Mouse (Mus musculus) forebrain, embryonic 12.5 days (tissue): ENCODE data around the gene Trpv1. TPM values are rescaled to one million over a fixed set of nuclear protein-coding genes. Genes with fewer than 3 reads are reported as not detected.

Experiments used
- ATAC-seq: fragments of 200-750 bp; cut with Nextera tagmentation; 2 replicates; pipeline ENCODE4 v1.8.0; 2017; ENCODE audit warnings: moderate TSS enrichment; ENCODE audit not compliant: low FRiP score
- H3K27ac ChIP-seq: fragments of 300-500 bp; sonication (generic); 2 replicates; pipeline ENCODE4 v1.5.1; 2016; ENCODE audit warnings: mild to moderate bottlenecking
- H3K27me3 ChIP-seq: fragments of 300-500 bp; sonication (generic); 2 replicates; pipeline ENCODE4 v1.6.1; 2016; ENCODE audit warnings: mild to moderate bottlenecking
- H3K36me3 ChIP-seq: fragments of 300-500 bp; sonication (generic); replicated peaks from 2 replicates; pipeline ENCODE4 v1.6.1; 2016; ENCODE audit warnings: mild to moderate bottlenecking
- H3K4me1 ChIP-seq: fragments of 300-500 bp; sonication (generic); 2 replicates; pipeline ENCODE4 v1.6.1; 2016
- H3K4me2 ChIP-seq: fragments of 300-500 bp; sonication (generic); 2 replicates; pipeline ENCODE4 v1.6.1; 2016; ENCODE audit warnings: mild to moderate bottlenecking, moderate library complexity
- H3K4me3 ChIP-seq: fragments of 300-500 bp; sonication (generic); replicated peaks from 2 replicates; pipeline ENCODE4 v1.5.1; 2016; ENCODE audit warnings: mild to moderate bottlenecking
- H3K9ac ChIP-seq: fragments of 300-500 bp; sonication (generic); 2 replicates; pipeline ENCODE4 v1.6.1; 2016; ENCODE audit warnings: mild to moderate bottlenecking
- H3K9me3 ChIP-seq: fragments of 300-500 bp; sonication (generic); 2 replicates; pipeline ENCODE4 v1.6.1; 2016
- WGBS: fragments of 180-500 bp; shearing (Covaris S2); methylation state at CpG from one replicate; pipeline ENCODE4 v1.1.7; 2016; 5-methylcytosine and 5-hydroxymethylcytosine counted together
- polyA plus RNA-seq: library from polyadenylated mRNA; unstranded; fragments of >200 nt; fragmentation: Nextera tagmentation; extraction: Ambion mirVana; gene quantifications from 2 replicates; pipeline ENCODE4 v1.2.1, GENCODE M21; 2016

Gene Trpv1
- not detected in 2 replicates for polyA plus RNA-seq

GRCm38 (mm10) chr11:73233992-73234391, at the start of gene Trpv1:
Trpv1 (plus strand) TSS chr11:73234292.
- no peaks in the 10 kb centered on the region for H3K36me3 ChIP-seq
- H3K27ac ChIP-seq = no peak within 1 kb of the TSS
- H3K9me3 ChIP-seq = peaks cover 1% of the 10 kb centered on the region; the same call in 1 of the 2 replicates
- no peak within 1 kb of the TSS for H3K9ac ChIP-seq
- ATAC-seq = no peak
- H3K4me1 ChIP-seq = no peaks in the 10 kb centered on the region
- H3K4me2 ChIP-seq = no peak within 1 kb of the TSS
- 84% methylated on average over 5 of the region's 5 CpGs for WGBS
- no peak within 1 kb of the TSS for H3K4me3 ChIP-seq
- no peaks in the 10 kb centered on the region for H3K27me3 ChIP-seq

DNA sequence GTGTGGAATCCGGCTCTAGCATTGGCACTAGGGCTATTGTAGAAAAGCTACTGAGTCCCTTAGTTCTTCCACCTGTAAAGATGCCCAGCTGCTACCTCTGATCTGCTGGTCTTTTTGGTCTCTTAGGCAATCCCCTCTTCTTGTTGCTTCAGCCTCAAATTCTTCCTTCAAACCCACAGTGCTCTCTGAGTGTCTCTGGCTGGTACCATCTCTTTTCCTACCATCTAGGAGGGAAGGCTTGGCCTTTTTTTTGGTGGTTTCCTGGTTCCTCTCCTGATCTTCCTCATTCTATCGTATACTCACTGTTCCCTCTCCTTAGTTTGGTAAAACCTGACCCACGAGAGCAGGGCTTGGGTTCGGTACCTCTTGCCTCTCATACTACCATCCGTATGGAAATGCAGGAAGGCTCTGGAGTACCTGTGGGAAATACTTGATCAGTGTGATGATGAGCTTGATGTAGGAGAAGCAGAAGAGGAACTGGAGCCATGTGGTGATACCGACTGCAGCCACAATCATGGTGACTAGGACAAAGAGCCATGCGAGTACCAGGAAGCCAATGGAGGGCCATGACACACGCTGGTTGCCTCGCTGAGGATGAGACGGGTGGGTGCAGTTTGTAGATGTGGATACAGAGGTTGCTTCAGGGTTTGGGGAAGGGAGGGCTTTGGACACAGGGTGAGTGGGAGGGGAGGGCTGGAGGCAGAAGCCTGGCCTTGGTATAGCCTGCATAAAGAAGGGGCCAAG, 48.0 kb upstream of the Trpv1 start:
- no peak overlapping the region for H3K4me2 ChIP-seq
- WGBS = 94% methylated on average over 10 of the region's 10 CpGs
- no peaks in the 10 kb centered on the region for H3K4me1 ChIP-seq
- no peak overlapping the region for H3K9ac ChIP-seq
- H3K36me3 ChIP-seq = peaks cover 66% of the 10 kb centered on the region
- no peaks in the 10 kb centered on the region for H3K9me3 ChIP-seq
- H3K27me3 ChIP-seq = no peaks in the 10 kb centered on the region
- H3K27ac ChIP-seq = no peak overlapping the region
- no peak overlapping the region for H3K4me3 ChIP-seq
- ATAC-seq = no peak

DNA sequence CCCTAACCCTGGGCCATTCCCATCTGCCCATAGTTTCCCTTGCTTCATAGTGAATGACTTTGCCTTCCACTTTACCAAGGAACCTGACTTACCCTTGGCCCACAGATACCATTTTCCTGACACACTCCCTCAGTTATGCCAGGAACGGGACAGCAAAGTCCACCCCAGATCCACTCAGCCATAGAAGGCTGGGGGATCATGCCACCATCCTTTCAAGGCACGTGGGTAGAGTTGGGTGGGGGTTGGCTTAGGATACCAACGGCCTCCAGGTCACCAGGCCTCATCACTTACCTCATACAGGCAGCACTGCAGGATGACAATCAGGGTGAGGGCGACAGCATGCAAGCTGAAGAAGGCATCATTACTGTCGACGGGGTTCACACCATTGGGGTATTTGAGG, 46.9 kb upstream of the Trpv1 start:
- Histone ChIP-seq H3K36me3 (peaks cover 72% of the 10 kb centered on the region), H3K4me2 (no peak overlapping the region), H3K4me1 (no peaks in the 10 kb centered on the region), H3K27ac (no peak overlapping the region), H3K4me3 (no peak overlapping the region), H3K9ac (no peak overlapping the region), H3K9me3 (no peaks in the 10 kb centered on the region), H3K27me3 (no peaks in the 10 kb centered on the region)
- WGBS = 91% methylated on average over 6 of the region's 6 CpGs
- ATAC-seq = no peak

DNA sequence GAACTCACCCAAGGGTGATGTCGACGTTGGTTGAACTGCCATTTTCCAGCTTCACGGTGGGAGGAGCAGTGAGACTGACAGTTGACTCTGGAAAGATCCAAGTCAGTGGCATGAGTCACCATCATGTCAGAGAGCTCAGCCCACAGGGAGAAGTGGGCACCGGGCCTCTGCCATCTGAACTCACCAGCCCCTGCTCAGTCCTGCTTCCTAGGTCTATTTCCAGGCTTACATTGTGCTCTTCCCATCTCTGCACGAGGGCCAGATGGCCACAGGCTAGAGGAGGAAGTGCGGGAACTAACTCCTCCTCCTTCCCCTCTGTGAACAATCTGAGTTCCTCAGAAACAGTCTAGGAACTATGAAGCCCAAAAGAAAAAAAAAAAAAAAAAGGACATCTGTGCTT, 41.0 kb upstream of the Trpv1 start:
- H3K9me3 ChIP-seq = no peaks in the 10 kb centered on the region
- H3K36me3 ChIP-seq = peaks cover 37% of the 10 kb centered on the region
- ATAC-seq = no peak

DNA sequence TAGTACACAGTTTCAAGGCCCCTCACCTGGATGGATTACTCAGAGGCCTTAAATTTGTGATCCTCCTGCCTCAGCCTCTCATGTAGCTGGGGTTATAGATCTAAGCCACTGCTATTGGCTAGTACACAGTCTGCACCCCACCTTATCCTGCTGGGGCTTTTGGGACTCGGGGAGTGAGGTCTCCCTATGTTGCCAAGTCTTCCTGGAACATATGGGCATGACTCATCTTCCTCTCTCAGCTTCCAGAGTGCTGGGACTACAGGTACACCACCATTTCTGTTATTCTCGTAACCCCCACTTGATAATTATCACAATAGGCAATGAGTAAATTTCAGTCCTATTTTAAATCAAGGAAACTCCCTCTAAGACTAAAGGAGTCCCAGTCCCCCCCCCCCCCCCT, 39.6 kb upstream of the Trpv1 start:
- H3K9me3 ChIP-seq = no peaks in the 10 kb centered on the region

More for the DNA sequence above, 41.0 kb upstream of the Trpv1 start:
- H3K4me1 ChIP-seq = peaks cover 8% of the 10 kb centered on the region
- no peak overlapping the region for H3K4me3 ChIP-seq
- H3K4me2 ChIP-seq = no peak overlapping the region
- H3K9ac ChIP-seq = no peak overlapping the region
- no peak overlapping the region for H3K27ac ChIP-seq
- H3K27me3 ChIP-seq = no peaks in the 10 kb centered on the region
- WGBS = 81% methylated on average over 6 of the region's 6 CpGs

DNA sequence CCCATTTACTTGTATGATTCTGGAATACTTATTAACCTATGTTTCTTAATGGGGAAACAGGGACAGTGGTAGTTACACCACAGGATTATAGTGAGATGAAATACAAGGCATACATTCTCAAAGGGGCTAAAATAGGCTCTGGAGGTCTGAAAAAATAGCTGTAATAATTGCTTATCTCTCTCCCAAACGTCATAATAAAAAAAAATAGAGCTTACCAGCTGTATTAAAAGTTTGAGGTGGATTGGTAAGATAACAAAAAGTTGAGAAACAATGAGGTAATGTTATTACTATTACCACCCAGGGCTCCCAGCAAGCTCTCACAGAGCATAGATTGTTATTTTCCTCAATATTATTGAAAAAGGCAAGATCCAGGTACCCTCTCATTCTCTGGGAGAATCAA, 35.9 kb upstream of the Trpv1 start:
- 7% methylated on average over 1 of the region's 1 CpGs for WGBS
- Histone ChIP-seq H3K27me3 (peaks cover 10% of the 10 kb centered on the region; the same call in 1 of the 2 replicates), H3K4me1 (peaks cover 16% of the 10 kb centered on the region), H3K9ac (peak overlapping the region; percentile 78; the same call in 1 of the 2 replicates), H3K9me3 (no peaks in the 10 kb centered on the region), H3K4me2 (peak overlapping the region; percentile 95), H3K36me3 (no peaks in the 10 kb centered on the region), H3K4me3 (peak overlapping the region; percentile 61), H3K27ac (no peak overlapping the region)
- no peak for ATAC-seq

More for the DNA sequence above, 39.6 kb upstream of the Trpv1 start:
- no peak overlapping the region for H3K4me3 ChIP-seq
- no peak overlapping the region for H3K4me2 ChIP-seq
- no peak for ATAC-seq
- no peak overlapping the region for H3K27ac ChIP-seq
- H3K9ac ChIP-seq = no peak overlapping the region
- peaks cover 11% of the 10 kb centered on the region for H3K4me1 ChIP-seq
- H3K27me3 ChIP-seq = no peaks in the 10 kb centered on the region
- H3K36me3 ChIP-seq = peaks cover 26% of the 10 kb centered on the region
- WGBS = 83% methylated on average over 2 of the region's 2 CpGs

DNA sequence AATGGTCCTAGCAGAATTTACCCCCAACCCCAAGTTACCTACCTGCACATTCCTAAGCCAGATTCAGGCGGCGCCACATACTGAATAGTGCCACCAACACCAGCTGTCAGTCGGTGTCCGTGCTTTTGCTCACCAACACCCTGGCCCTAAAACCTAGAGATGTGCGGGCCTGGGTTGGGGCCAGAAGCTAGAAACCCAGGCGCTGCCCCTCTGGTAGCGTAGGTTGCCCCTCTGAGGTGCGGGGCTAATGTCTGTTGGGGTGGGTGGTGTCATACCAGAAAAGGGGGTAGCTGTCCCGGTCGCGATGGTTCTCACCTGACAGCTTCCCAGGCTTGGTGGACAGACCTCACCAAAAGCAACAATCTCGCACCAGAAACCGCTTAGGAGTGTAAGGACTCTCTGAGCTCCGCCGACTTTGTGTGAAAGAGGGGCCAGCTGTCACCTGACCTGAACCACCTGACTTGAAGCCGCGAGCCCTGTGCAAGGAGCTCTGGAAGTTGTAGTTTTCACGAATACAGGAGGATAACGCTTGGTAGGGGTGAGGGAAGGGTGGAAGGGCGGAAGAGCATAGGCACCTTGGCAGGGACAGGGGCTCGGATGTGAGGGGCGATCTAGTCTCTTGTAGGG, 35.4 kb upstream of the Trpv1 start, which contains the start of gene Ctns:
TSS of gene Ctns (minus strand) at position 440 of the 627 bp plus-strand sequence.
- peak; percentile 94 for ATAC-seq
- Histone ChIP-seq H3K9me3 (no peaks in the 10 kb centered on the region), H3K27ac (0 out of 2 replicates have a peak within 1 kb of the TSS, but pooled peaks have one; percentile 19), H3K4me2 (peak within 1 kb of the TSS; percentile 95), H3K4me3 (peak within 1 kb of the TSS; percentile 61), H3K27me3 (peaks cover 10% of the 10 kb centered on the region; the same call in 1 of the 2 replicates), H3K4me1 (peaks cover 16% of the 10 kb centered on the region), H3K9ac (peak within 1 kb of the TSS; percentile 78), H3K36me3 (no peaks in the 10 kb centered on the region)
- WGBS = 2% methylated on average over 22 of the region's 22 CpGs

DNA sequence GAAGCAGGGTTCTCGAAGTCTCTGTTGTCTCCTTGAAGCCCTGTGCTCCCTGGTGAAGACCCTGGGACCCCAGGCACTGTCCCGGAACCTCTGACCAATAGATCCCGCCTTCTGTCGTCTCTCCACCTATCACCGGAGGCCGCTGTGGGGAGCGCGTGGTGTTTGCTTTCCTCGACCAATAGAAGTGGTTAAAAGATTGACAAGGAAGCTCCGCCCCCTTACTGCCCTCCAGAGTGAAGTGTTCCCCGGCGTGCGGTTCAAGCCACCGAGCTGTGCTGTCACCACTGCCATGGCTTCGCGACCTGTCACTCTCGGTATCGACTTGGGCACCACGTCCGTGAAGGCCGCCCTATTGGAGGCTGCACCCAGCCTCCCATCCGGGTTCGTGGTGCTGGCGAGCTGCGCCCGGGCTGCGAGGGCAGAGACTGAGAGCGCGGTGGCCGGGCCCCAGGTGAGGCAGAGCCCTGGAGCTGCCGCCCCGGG, 34.8 kb upstream of the Trpv1 start, which contains the start of gene Shpk:
TSS of gene Shpk (plus strand) at position 231 of the 483 bp plus-strand sequence.
- H3K36me3 ChIP-seq = no peaks in the 10 kb centered on the region
- H3K27ac ChIP-seq = 0 out of 2 replicates have a peak within 1 kb of the TSS, but pooled peaks have one; percentile 19
- H3K4me1 ChIP-seq = peaks cover 16% of the 10 kb centered on the region
- peak; percentile 98 for ATAC-seq
- H3K9me3 ChIP-seq = no peaks in the 10 kb centered on the region
- peak within 1 kb of the TSS; percentile 78 for H3K9ac ChIP-seq
- H3K4me3 ChIP-seq = peak within 1 kb of the TSS; percentile 61
- under 1% methylated on average over 31 of the region's 32 CpGs for WGBS
- H3K27me3 ChIP-seq = peaks cover 10% of the 10 kb centered on the region; the same call in 1 of the 2 replicates
- H3K4me2 ChIP-seq = peak within 1 kb of the TSS; percentile 95

DNA sequence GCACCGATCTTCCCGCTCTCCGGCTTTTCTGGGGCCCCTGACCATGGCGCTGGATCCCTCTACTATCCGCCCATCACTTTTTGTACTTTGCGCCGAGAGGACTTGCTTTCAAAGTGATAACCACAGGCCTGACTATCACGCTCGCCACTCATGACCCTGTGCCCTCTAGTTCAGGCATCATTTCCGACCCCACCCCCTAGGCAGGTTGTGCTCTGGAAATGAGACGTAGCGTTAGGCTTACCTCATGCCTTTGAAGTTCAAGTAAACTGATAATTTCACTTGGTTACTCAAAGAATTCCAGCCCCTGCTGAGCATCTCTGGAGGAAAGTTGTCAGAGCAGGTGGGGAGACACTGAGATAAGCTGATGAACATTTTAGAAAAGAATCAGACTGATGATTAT, 34.2 kb upstream of the Trpv1 start:
- no peak overlapping the region for H3K27ac ChIP-seq
- 5% methylated on average over 12 of the region's 12 CpGs for WGBS
- peaks cover 16% of the 10 kb centered on the region for H3K4me1 ChIP-seq

DNA sequence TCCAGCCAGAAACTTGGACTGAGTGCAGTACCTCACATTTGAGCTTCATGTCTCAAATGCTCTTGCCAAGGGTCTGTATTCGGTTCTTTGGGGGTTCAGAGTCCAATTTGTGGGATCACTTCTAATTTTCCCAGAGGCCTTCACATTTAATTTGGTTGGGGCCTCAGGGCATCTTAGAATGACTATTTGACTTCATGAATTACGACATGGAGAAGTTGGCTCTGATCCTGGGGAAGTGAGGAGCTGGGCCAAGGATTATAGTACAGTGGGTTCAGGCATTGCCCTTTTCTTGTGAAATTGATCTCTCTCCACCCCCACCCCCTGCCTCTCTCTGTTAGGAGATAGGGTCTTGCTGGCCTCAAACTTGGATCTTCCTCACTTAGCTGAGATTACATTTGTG, 33.1 kb upstream of the Trpv1 start:
- Histone ChIP-seq H3K9me3 (no peaks in the 10 kb centered on the region), H3K9ac (no peak overlapping the region), H3K4me3 (no peak overlapping the region), H3K4me1 (peaks cover 16% of the 10 kb centered on the region), H3K27me3 (peaks cover 10% of the 10 kb centered on the region; the same call in 1 of the 2 replicates), H3K27ac (no peak overlapping the region), H3K4me2 (no peak overlapping the region), H3K36me3 (no peaks in the 10 kb centered on the region)
- no peak for ATAC-seq
- 75% methylated on average over 2 of the region's 2 CpGs for WGBS

More for the DNA sequence above, 34.2 kb upstream of the Trpv1 start:
- no peaks in the 10 kb centered on the region for H3K9me3 ChIP-seq
- no peak for ATAC-seq
- H3K4me2 ChIP-seq = peak overlapping the region; percentile 95
- H3K36me3 ChIP-seq = no peaks in the 10 kb centered on the region
- H3K4me3 ChIP-seq = peak overlapping the region; percentile 61
- peaks cover 10% of the 10 kb centered on the region; the same call in 1 of the 2 replicates for H3K27me3 ChIP-seq
- H3K9ac ChIP-seq = peak overlapping the region; percentile 78

GRCm38 (mm10) chr11:73201597-73201996, 32.5 kb upstream of the Trpv1 start:
- H3K36me3 ChIP-seq = no peaks in the 10 kb centered on the region
- no peak overlapping the region for H3K4me2 ChIP-seq
- no peak overlapping the region for H3K4me3 ChIP-seq
- no peak for ATAC-seq
- peaks cover 10% of the 10 kb centered on the region; the same call in 1 of the 2 replicates for H3K27me3 ChIP-seq
- no peak overlapping the region for H3K27ac ChIP-seq
- WGBS = 34% methylated on average over 4 of the region's 4 CpGs
- no peak overlapping the region for H3K9ac ChIP-seq
- peaks cover 16% of the 10 kb centered on the region for H3K4me1 ChIP-seq
- H3K9me3 ChIP-seq = no peaks in the 10 kb centered on the region

- H3K4me3 ChIP-seq = no peak overlapping the region
- no peak for ATAC-seq
- H3K4me2 ChIP-seq = no peak overlapping the region
- H3K36me3 ChIP-seq = no peaks in the 10 kb centered on the region
- H3K27me3 ChIP-seq = peaks cover 10% of the 10 kb centered on the region; the same call in 1 of the 2 replicates
- no peak overlapping the region for H3K27ac ChIP-seq
- WGBS = 87% methylated on average over 8 of the region's 8 CpGs
- no peak overlapping the region for H3K9ac ChIP-seq
- H3K9me3 ChIP-seq = no peaks in the 10 kb centered on the region
- peaks cover 5% of the 10 kb centered on the region for H3K4me1 ChIP-seq
Measured at GRCm38 (mm10) chr11:73203895-73204294, 30.2 kb upstream of the Trpv1 start.
